Mouse (Mus musculus): ENCODE data around the gene Lgals9. TPM values are rescaled to one million over a fixed set of nuclear protein-coding genes. Genes with fewer than 3 reads are reported as not detected.

The Lgals9 gene
- polyA plus RNA-seq, 1 experiment from 2014 or later: 12.3 TPM

- no peak overlapping the region for H3K27ac ChIP-seq
- no peak for ATAC-seq (ENCODE audit: low FRiP score)
- no peak overlapping the region for H3K9ac ChIP-seq
- no peak overlapping the region for H3K4me3 ChIP-seq
- no peaks in the 10 kb centered on the region for H3K27me3 ChIP-seq
- WGBS: 86% methylated on average over 12 of the region's 12 CpGs
- H3K4me2 ChIP-seq: no peak overlapping the region
- no peaks in the 10 kb centered on the region for H3K9me3 ChIP-seq
- no peaks in the 10 kb centered on the region for H3K4me1 ChIP-seq (replicated peaks)
- no peaks in the 10 kb centered on the region for H3K36me3 ChIP-seq
These were observed 2.0 kb downstream of the Lgals9 start for GRCm38 (mm10) chr11:78982513-78983291.

DNA sequence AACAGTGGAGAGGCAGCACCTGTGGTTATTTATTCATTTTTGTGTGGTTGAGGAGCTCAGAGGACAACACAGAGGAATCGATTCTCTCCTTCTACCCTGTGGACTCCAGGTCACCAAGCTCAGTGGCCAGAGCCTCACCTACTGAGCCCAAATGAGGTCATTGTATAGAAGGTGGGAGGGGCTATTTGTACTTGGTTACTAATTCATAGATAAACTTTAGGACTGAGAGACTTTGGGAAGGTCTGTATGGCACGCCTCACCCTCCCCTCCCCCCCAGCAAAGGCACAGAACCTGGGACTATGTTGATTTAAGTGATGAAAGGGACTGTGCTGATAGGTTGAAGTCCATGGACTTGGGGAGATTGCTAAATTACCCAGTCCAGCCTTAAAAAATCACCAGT, 2.7 kb downstream of the Lgals9 start:
- Histone ChIP-seq H3K36me3 (no peaks in the 10 kb centered on the region), H3K4me2 (no peak overlapping the region), H3K9me3 (no peaks in the 10 kb centered on the region), H3K27ac (no peak overlapping the region), H3K4me1 (replicated peaks) (no peaks in the 10 kb centered on the region), H3K27me3 (no peaks in the 10 kb centered on the region), H3K4me3 (no peak overlapping the region), H3K9ac (no peak overlapping the region)
- no peak for ATAC-seq (ENCODE audit: low FRiP score)
- WGBS: 88% methylated on average over 2 of the region's 2 CpGs

DNA sequence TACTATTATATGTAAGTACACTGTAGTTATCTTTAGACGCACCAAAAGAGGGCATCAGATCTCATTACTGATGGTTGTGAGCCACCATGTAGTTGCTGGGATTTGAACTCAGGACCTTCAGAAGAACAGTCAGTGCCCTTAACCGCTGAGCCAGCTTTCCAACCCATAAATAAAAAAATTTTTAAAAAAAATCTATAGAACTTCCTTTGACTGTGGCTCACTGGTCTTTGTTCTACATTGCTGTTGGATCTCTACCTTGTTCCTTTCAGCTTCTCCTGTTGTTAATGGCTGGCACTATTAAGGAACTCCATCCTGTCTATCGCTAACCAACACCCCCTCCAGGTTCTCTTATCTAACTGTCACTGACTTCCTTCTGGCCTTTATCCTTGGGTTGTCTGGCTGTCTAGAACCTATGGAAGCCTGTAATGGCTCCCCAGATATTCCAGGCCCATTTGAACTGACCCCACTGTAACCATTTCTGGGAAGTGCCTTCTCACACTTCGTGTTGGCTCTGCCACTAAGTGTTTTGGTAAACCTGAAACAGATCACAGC, 4.6 kb downstream of the Lgals9 start:
- Histone ChIP-seq H3K9me3 (no peaks in the 10 kb centered on the region), H3K36me3 (no peaks in the 10 kb centered on the region), H3K4me3 (no peak overlapping the region), H3K9ac (no peak overlapping the region), H3K4me1 (replicated peaks) (no peaks in the 10 kb centered on the region), H3K4me2 (no peak overlapping the region), H3K27me3 (no peaks in the 10 kb centered on the region), H3K27ac (no peak overlapping the region)
- 89% methylated on average over 4 of the region's 4 CpGs for WGBS
- ATAC-seq (ENCODE audit: low FRiP score): no peak

GRCm38 (mm10) chr11:78978176-78979019, 6.3 kb downstream of the Lgals9 start:
- H3K4me3 ChIP-seq: no peak overlapping the region
- 89% methylated on average over 12 of the region's 12 CpGs for WGBS

GRCm38 (mm10) chr11:78976731-78977510, 7.8 kb downstream of the Lgals9 start:
- no peak for ATAC-seq (ENCODE audit: low FRiP score)
- Histone ChIP-seq H3K9me3 (no peaks in the 10 kb centered on the region), H3K4me2 (no peak overlapping the region), H3K36me3 (no peaks in the 10 kb centered on the region), H3K4me3 (no peak overlapping the region), H3K27me3 (no peaks in the 10 kb centered on the region), H3K4me1 (replicated peaks) (peaks cover 15% of the 10 kb centered on the region), H3K27ac (no peak overlapping the region), H3K9ac (no peak overlapping the region)
- 85% methylated on average over 8 of the region's 8 CpGs for WGBS

More at GRCm38 (mm10) chr11:78978176-78979019, 6.3 kb downstream of the Lgals9 start:
- no peak overlapping the region for H3K9ac ChIP-seq
- H3K9me3 ChIP-seq: no peaks in the 10 kb centered on the region
- H3K27ac ChIP-seq: no peak overlapping the region
- no peak overlapping the region for H3K4me2 ChIP-seq
- ATAC-seq (ENCODE audit: low FRiP score): no peak
- no peaks in the 10 kb centered on the region for H3K36me3 ChIP-seq
- peaks cover 5% of the 10 kb centered on the region; the same call in 1 of the 2 replicates for H3K4me1 ChIP-seq (replicated peaks)
- H3K27me3 ChIP-seq: no peaks in the 10 kb centered on the region

DNA sequence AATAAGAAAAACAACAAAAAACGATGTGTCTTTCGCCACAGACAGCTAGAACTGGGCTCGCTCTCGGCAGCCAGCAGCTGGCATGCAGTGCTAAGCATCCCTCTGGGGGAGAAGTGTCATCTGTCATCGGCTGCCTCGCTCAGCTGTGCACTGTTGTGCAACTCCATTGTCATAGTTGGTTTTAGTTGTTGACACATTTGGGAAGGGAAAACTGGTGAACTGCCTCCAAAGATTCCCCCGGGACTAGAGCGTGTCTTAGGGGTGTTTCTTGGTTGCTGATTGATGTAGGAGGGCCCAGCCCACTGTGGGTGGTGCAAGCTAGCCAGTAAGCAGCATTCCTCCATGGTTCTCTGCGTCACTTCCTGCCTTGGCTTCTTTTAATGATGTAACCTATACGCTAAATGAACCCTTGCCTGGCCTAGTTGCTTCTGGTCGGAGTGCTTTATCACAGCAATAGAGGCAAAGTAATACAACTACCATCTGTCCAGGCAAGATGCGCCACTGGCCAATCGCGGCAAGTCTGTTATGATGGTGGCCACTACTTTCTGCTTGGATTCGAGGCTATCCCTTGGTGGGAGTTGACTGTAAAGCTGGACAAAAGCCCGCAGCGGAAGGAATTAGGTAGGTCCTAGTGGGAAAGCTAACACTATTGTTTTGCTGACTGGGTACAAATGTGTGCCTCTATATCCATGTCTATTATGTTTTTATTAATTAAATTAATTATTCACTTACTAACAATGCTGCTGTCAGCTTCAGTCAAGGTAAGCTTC, 11.2 kb downstream of the Lgals9 start:
- H3K4me2 ChIP-seq: peak overlapping the region; percentile 37
- no peaks in the 10 kb centered on the region for H3K9me3 ChIP-seq
- peak overlapping the region; percentile 69 for H3K27ac ChIP-seq
- peak overlapping the region; percentile 5; the same call in 1 of the 2 replicates for H3K9ac ChIP-seq
- 51% methylated on average over 17 of the region's 17 CpGs for WGBS
- H3K4me1 ChIP-seq (replicated peaks): peaks cover 15% of the 10 kb centered on the region
- 0 out of 2 replicates have a peak overlapping the region, but pooled peaks have one; percentile 1 for H3K4me3 ChIP-seq
- H3K36me3 ChIP-seq: no peaks in the 10 kb centered on the region
- no peaks in the 10 kb centered on the region for H3K27me3 ChIP-seq
- ATAC-seq (ENCODE audit: low FRiP score): peak; percentile 74; the same call in 1 of the 2 replicates

DNA sequence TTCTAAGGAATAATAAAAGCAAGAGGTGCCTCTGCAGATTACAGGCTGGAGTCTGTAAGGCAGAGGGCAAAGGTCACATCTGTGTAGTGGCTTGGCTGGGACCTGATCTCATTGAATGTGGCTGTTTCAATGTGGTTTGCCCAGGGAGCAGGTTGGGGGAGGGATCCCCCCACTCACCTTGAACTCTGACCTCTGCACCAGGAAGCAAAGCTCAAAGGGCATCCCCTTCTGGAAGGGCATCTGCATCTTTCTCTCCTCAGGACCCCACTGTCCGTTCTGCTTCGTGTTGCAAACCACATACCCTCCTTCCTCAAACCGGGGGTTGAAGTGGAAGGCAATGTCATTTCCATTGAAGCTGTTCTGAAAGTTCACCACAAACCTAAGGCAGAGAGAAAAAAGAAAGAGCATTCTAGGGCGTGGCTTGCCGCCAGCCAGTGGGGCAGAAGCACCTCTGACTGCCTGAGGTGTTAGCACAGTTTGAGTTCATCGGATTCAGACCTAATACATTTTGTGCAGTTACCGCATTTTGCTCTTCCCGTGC, 11.9 kb downstream of the Lgals9 start:
- peak overlapping the region; percentile 69 for H3K27ac ChIP-seq
- H3K4me2 ChIP-seq: peak overlapping the region; percentile 37
- H3K9me3 ChIP-seq: no peaks in the 10 kb centered on the region
- H3K4me3 ChIP-seq: no peak overlapping the region
- H3K9ac ChIP-seq: 0 out of 2 replicates have a peak overlapping the region, but pooled peaks have one; percentile 5
- 59% methylated on average over 8 of the region's 8 CpGs for WGBS
- H3K36me3 ChIP-seq: no peaks in the 10 kb centered on the region
- no peak for ATAC-seq (ENCODE audit: low FRiP score)
- H3K27me3 ChIP-seq: no peaks in the 10 kb centered on the region
- peaks cover 15% of the 10 kb centered on the region for H3K4me1 ChIP-seq (replicated peaks)

- H3K9me3 ChIP-seq: no peaks in the 10 kb centered on the region
- H3K36me3 ChIP-seq: no peaks in the 10 kb centered on the region
- peaks cover 15% of the 10 kb centered on the region for H3K4me1 ChIP-seq (replicated peaks)
- H3K27ac ChIP-seq: no peak overlapping the region
- H3K9ac ChIP-seq: no peak overlapping the region
- no peak overlapping the region for H3K4me3 ChIP-seq
- 49% methylated on average over 6 of the region's 6 CpGs for WGBS
- ATAC-seq (ENCODE audit: low FRiP score): no peak
- no peaks in the 10 kb centered on the region for H3K27me3 ChIP-seq
- H3K4me2 ChIP-seq: no peak overlapping the region
These were observed 12.4 kb downstream of the Lgals9 start for GRCm38 (mm10) chr11:78972328-78972727.

- peaks cover 15% of the 10 kb centered on the region for H3K4me1 ChIP-seq (replicated peaks)
- no peaks in the 10 kb centered on the region for H3K27me3 ChIP-seq
- no peak overlapping the region for H3K4me3 ChIP-seq
- no peaks in the 10 kb centered on the region for H3K36me3 ChIP-seq
- no peak overlapping the region for H3K9ac ChIP-seq
- H3K4me2 ChIP-seq: no peak overlapping the region
- no peaks in the 10 kb centered on the region for H3K9me3 ChIP-seq
- ATAC-seq (ENCODE audit: low FRiP score): no peak
- 95% methylated on average over 3 of the region's 3 CpGs for WGBS
- no peak overlapping the region for H3K27ac ChIP-seq
These were observed 13.0 kb downstream of the Lgals9 start for GRCm38 (mm10) chr11:78971746-78972145.

DNA sequence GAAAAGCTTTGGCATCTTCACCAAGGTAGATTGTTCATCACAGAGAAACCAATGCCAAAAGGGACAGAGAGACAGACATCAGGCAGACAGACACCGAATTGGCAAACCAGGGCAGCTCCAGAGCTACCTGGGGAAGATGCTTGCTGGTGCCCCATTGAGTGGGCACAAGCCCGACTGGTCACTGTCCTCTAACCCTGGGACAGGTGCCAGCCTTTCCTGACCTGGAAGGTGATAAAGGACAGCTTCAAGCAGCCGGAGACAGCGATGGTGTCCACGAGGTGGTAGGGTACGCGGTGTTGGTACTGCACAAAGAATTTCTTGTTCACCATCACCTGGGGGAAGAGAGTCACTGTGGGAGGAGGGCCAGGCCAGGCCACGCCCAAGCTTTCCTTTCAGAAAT, 13.7 kb downstream of the Lgals9 start:
- 87% methylated on average over 8 of the region's 8 CpGs for WGBS
- H3K27ac ChIP-seq: no peak overlapping the region

DNA sequence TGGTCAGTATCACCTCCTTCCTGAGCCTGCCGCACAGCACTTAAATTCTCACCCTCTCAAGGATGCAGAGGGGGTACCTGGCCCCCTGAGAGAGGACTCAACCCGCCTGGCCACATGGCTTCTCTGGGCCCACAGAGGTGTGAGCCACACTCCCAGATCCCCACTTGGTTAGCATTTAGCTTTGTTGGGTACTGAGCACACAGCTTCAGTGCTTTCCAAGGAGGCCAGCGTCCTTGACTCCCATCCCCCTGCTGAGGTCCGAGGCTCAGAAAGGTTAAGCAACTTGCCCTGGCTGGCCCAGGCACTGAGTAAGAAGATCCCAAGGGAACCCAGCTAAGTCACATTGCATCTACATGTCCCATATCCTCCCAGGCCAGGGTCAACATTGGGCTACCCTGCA, 16.6 kb downstream of the Lgals9 start:
- H3K9me3 ChIP-seq: no peaks in the 10 kb centered on the region
- 83% methylated on average over 4 of the region's 4 CpGs for WGBS
- peaks cover 7% of the 10 kb centered on the region for H3K4me1 ChIP-seq (replicated peaks)
- no peak overlapping the region for H3K4me3 ChIP-seq
- no peaks in the 10 kb centered on the region for H3K27me3 ChIP-seq
- H3K27ac ChIP-seq: no peak overlapping the region
- H3K9ac ChIP-seq: no peak overlapping the region
- ATAC-seq (ENCODE audit: low FRiP score): no peak
- H3K36me3 ChIP-seq: no peaks in the 10 kb centered on the region
- H3K4me2 ChIP-seq: no peak overlapping the region

More for the DNA sequence above, 13.7 kb downstream of the Lgals9 start:
- no peak for ATAC-seq (ENCODE audit: low FRiP score)
- H3K27me3 ChIP-seq: no peaks in the 10 kb centered on the region
- H3K4me2 ChIP-seq: no peak overlapping the region
- no peak overlapping the region for H3K9ac ChIP-seq
- no peak overlapping the region for H3K4me3 ChIP-seq
- H3K36me3 ChIP-seq: no peaks in the 10 kb centered on the region
- H3K4me1 ChIP-seq (replicated peaks): peaks cover 15% of the 10 kb centered on the region
- no peaks in the 10 kb centered on the region for H3K9me3 ChIP-seq

All from hindbrain, embryonic 13.5 days (tissue).